Mouse (Mus musculus) kidney, adult 2 months (tissue): ENCODE results near the gene Soga1.

Experiments
- CTCF ChIP-seq: fragments of 200-500 bp; conservative IDR thresholded peaks from 2 replicates; pipeline ENCODE4 v1.5.1; 2011; ENCODE audit warnings: low read depth, mild to moderate bottlenecking, control low read depth, low read length, moderate library complexity, mixed read lengths; ENCODE audit not compliant: insufficient read depth, insufficient read length
- POLR2A ChIP-seq: fragments of 200-500 bp; IDR thresholded peaks from one replicate; pipeline ENCODE4 v1.6.1; 2011; ENCODE audit warnings: low read depth, low read length, control low read depth

- TF ChIP-seq CTCF (no peak), POLR2A (no peak)
Measured at GRCm38 (mm10) chr2:157076585-157076984, 2.5 kb downstream of the Soga1 start.
